Mouse (Mus musculus) bone marrow, adult 2 months (tissue): ENCODE results near the gene Lats1. TPM values are rescaled to one million over a fixed set of nuclear protein-coding genes. Genes with fewer than 3 reads are reported as not detected.
"Not testable (repeated sequence)": the region's sequence is repeated elsewhere in the genome, so short reads cannot be mapped to it uniquely, and the experiment has no call there.

Experiments
- H3K27ac ChIP-seq: fragments of 200-500 bp; 2 replicates; pipeline ENCODE4 v1.5.1; 2012; ENCODE audit warnings: low read depth, mild to moderate bottlenecking, control low read depth, inconsistent platforms, low read length; ENCODE audit not compliant: control insufficient read depth, poor library complexity, insufficient read depth
- H3K4me1 ChIP-seq: fragments of 200-500 bp; 2 replicates; pipeline ENCODE4 v1.6.1; 2011; ENCODE audit warnings: low read length; ENCODE audit not compliant: control insufficient read depth, insufficient read depth
- H3K4me3 ChIP-seq: fragments of 200-500 bp; replicated peaks from 2 replicates; pipeline ENCODE3; 2011; ENCODE audit warnings: mild to moderate bottlenecking, low read depth, low read length, control low read depth; ENCODE audit not compliant: control insufficient read depth
- CTCF ChIP-seq: fragments of 200-500 bp; IDR thresholded peaks from 2 replicates; pipeline ENCODE4 v1.5.1; 2011; ENCODE audit warnings: low read length, control low read depth; ENCODE audit not compliant: control insufficient read depth, insufficient read depth
- POLR2A ChIP-seq: fragments of 200-500 bp; IDR thresholded peaks from 2 replicates; pipeline ENCODE4 v1.6.1; 2011; ENCODE audit warnings: low read depth, mild to moderate bottlenecking, control low read depth, low read length, borderline replicate concordance; ENCODE audit not compliant: control insufficient read depth
- WGBS: fragments of 180-500 bp; shearing (Covaris S2); methylation state at CpG from one replicate; pipeline ENCODE4 v1.1.7; 2018; 5-methylcytosine and 5-hydroxymethylcytosine counted together
- polyA plus RNA-seq: library from polyadenylated mRNA; stranded (reverse); fragments of >200 nt; gene quantifications from 2 replicates; pipeline ENCODE4 v1.2.4, GENCODE M21; 2011; ENCODE audit warnings: low replicate concordance; ENCODE audit not compliant: missing spikeins, insufficient read depth, insufficient read length

The Lats1 gene
- polyA plus RNA-seq, 1 experiment: 6.0 TPM

DNA sequence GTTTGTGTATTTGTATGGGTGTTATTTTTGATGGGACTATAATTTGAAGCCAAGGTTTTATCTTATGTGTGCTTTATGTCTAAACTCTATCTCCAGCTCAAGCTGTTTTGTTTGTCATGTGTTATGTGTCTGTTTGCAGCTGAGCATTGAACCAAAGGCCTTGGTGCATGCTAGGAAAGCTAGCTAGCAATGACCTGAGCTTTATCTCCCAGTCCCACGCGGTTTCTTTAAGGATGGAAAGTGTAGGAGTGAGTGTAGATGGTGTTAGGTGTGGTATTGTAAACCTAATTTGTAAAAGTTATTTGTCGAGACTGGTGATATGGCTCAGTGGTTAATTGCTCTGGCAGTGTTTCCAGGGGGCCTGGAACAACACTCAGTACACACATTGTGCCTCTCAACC lies 56.9 kb downstream of the Lats1 start:
- H3K4me3 ChIP-seq: no peak overlapping the region
- no peak overlapping the region for H3K27ac ChIP-seq
- no peak for TF ChIP-seq POLR2A
- WGBS: 71% methylated on average over 3 of the region's 3 CpGs
- H3K4me1 ChIP-seq: no peaks in the 10 kb centered on the region

DNA sequence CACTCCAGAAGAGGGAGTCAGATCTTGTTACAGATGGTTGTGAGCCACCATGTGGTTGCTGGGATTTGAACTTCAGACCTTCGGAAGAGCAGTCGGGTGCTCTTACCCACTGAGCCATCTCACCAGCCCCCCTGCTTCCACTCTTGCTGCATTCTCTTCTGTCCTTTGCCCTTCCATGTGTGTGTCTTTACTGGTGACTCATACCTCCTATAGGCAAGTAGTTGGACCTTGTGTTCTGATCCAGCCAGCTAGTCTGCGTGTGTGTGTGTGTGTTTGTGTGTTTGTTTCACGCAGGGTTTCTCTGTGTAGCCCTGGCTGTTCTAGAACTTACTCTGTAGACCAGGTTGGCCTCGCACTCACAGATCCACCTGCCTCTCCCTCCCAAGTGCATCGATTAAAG lies 64.5 kb downstream of the Lats1 start:
- H3K4me1 ChIP-seq, H3K4me3 ChIP-seq, H3K27ac ChIP-seq: not testable (repeated sequence)
- WGBS: 86% methylated on average over 6 of the region's 6 CpGs

DNA sequence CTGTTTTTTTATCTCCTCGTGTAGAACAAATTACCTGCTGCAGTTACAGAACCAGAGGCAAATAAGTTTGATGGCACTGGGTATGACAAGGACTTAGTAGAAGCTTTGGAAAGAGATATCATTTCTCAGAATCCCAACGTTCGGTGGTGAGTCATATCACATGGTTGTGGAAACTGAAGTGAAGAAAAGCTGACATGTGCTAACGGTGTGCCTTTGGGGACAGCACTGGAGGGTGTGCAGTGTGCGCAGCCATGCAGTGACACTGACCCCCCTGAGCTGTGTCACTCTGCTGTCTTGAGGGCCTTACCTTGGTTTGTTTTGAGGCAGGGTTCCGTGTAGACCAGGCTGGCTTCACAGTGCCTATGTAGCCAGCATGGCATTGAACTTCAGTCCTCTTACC lies 67.7 kb downstream of the Lats1 start:
- Histone ChIP-seq H3K4me3 (no peak overlapping the region), H3K27ac (no peak overlapping the region), H3K4me1 (no peaks in the 10 kb centered on the region)
- 82% methylated on average over 6 of the region's 6 CpGs for WGBS
- TF ChIP-seq CTCF (no peak), POLR2A (no peak)

DNA sequence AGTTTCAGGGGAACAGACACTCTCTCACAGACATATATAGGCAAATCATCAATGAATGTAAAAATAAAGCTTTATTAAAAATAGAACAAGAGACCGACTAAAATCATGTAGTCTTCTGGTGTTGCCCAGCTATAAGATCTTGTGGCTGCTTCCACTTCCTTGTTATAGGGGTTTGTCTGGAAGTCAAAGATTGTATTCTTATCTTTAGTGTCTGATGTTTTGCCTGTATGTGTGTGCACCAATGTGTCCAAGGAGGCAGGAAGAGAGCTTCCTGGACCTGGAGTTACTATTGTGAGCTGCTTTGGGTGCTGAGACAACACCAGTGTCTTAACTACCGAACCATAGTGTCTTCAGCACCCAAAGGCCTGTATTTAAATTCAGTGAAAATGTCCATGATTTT lies 76.5 kb downstream of the Lats1 start:
- 59% methylated on average over 2 of the region's 2 CpGs for WGBS
- Histone ChIP-seq H3K27ac (no peak overlapping the region), H3K4me1 (no peaks in the 10 kb centered on the region), H3K4me3 (no peak overlapping the region)
- TF ChIP-seq CTCF: no peak
- TF ChIP-seq POLR2A: no peak

Other genes starting within 250 kb of the Lats1 start
- gene Ulbp1, start 207.6 kb upstream of the Lats1 start, polyA plus RNA-seq: 3.8 and 5.6 TPM in 2 replicates
- 1.5 TPM in 2 replicates for gene Lrp11, start 91.4 kb upstream of the Lats1 start, polyA plus RNA-seq
- 9.4 and 14.6 TPM in 2 replicates for gene Nup43, start 13.7 kb upstream of the Lats1 start, polyA plus RNA-seq
- gene Pcmt1, start 78 bp upstream of the Lats1 start, polyA plus RNA-seq: 45.7 and 71.7 TPM in 2 replicates
- 20.5 and 71.3 TPM in 2 replicates for gene Katna1, start 44.8 kb downstream of the Lats1 start, polyA plus RNA-seq
- gene Ginm1, start 111.6 kb downstream of the Lats1 start, polyA plus RNA-seq: 14.3 and 36.3 TPM in 2 replicates
- 21.1 and 44.7 TPM in 2 replicates for gene Ppil4, start 111.7 kb downstream of the Lats1 start, polyA plus RNA-seq
- gene Zc3h12d, start 151.3 kb downstream of the Lats1 start, polyA plus RNA-seq: 1.1 and 4.9 TPM in 2 replicates